Mouse (Mus musculus) spleen, adult 2 months (tissue): ENCODE measurements around the gene Ddx19b. TPM values are rescaled to one million over a fixed set of nuclear protein-coding genes. Genes with fewer than 3 reads are reported as not detected.
"Not testable (repeated sequence)": the region's sequence is repeated elsewhere in the genome, so short reads cannot be mapped to it uniquely, and the experiment has no call there.

Experiments
- DNase-seq, 2 experiments: peaks; one replicate each; pipeline versions ENCODE4 v3.0.0 to v3.0.0-alpha.2; 2012 to 2021; ENCODE audit warnings: low spot score in 2 of 2, low read depth in 1 of 2
- H3K27ac ChIP-seq: fragments of 200-500 bp; 2 replicates; pipeline ENCODE4 v1.5.1; 2012; ENCODE audit warnings: low read length, inconsistent platforms; ENCODE audit not compliant: insufficient read depth
- H3K27me3 ChIP-seq: fragments of 200-500 bp; 2 replicates; pipeline ENCODE4 v1.6.1; 2012; ENCODE audit warnings: mild to moderate bottlenecking, moderate library complexity, low read length, inconsistent platforms; ENCODE audit not compliant: control insufficient read depth, insufficient read depth
- H3K36me3 ChIP-seq: fragments of 200-500 bp; 2 replicates; pipeline ENCODE4 v1.6.1; 2012; ENCODE audit warnings: mild to moderate bottlenecking, low read length, inconsistent platforms; ENCODE audit not compliant: control insufficient read depth, insufficient read depth
- H3K4me1 ChIP-seq: fragments of 200-500 bp; 2 replicates; pipeline ENCODE4 v1.6.1; 2011; ENCODE audit warnings: inconsistent platforms; ENCODE audit not compliant: control insufficient read depth, insufficient read depth, insufficient read length
- H3K4me3 ChIP-seq: fragments of 200-500 bp; 2 replicates; pipeline ENCODE4 v1.5.1; 2011; ENCODE audit warnings: mild to moderate bottlenecking, inconsistent platforms; ENCODE audit not compliant: insufficient read depth, insufficient read length; ENCODE audit errors: extremely low read depth
- CTCF ChIP-seq: fragments of 200-500 bp; IDR thresholded peaks from 2 replicates; pipeline ENCODE4 v1.5.1; 2011; ENCODE audit warnings: mild to moderate bottlenecking, inconsistent platforms; ENCODE audit not compliant: insufficient read depth, insufficient read length, insufficient replicate concordance; ENCODE audit errors: extremely low read depth
- POLR2A ChIP-seq: fragments of 200-500 bp; IDR thresholded peaks from 2 replicates; pipeline ENCODE4 v1.6.1; 2011; ENCODE audit warnings: low read depth, low read length, inconsistent platforms
- WGBS: fragments of 180-500 bp; shearing (Covaris S2); methylation state at CpG from one replicate; pipeline ENCODE4 v1.1.7; 2018; 5-methylcytosine and 5-hydroxymethylcytosine counted together
- polyA plus RNA-seq: library from polyadenylated mRNA; depleted of rRNA; stranded (reverse); fragments of >200 nt; gene quantifications from 2 replicates; pipeline ENCODE4 v1.2.3, GENCODE M21; 2012

The Ddx19b gene
- polyA plus RNA-seq, 1 experiment: 3.0 TPM

- H3K36me3 ChIP-seq: peaks cover 9% of the 10 kb centered on the region
- 27% methylated on average over 12 of the region's 12 CpGs for WGBS
- peaks cover 4% of the 10 kb centered on the region for H3K4me1 ChIP-seq
- DNase-seq: no peak
- no peak for TF ChIP-seq CTCF
- H3K4me3 ChIP-seq: peak overlapping the region; percentile 71
- H3K27me3 ChIP-seq: no peaks in the 10 kb centered on the region
- peak overlapping the region; percentile 68 for H3K27ac ChIP-seq
Observed at GRCm38 (mm10) chr8:111034276-111034675, 2.7 kb upstream of the Ddx19b start.

GRCm38 (mm10) chr8:111033482-111034215 lies 2.1 kb upstream of the Ddx19b start:
- TF ChIP-seq POLR2A (no peak; the same call in 1 of the 2 replicates), CTCF (no peak)
- H3K36me3 ChIP-seq: peaks cover 9% of the 10 kb centered on the region
- DNase-seq: peak; percentile 96 to 99
- peaks cover 4% of the 10 kb centered on the region for H3K4me1 ChIP-seq
- peak overlapping the region; percentile 71 for H3K4me3 ChIP-seq
- H3K27me3 ChIP-seq: no peaks in the 10 kb centered on the region
- H3K27ac ChIP-seq: peak overlapping the region; percentile 68
- WGBS: 10% methylated on average over 37 of the region's 37 CpGs

DNA sequence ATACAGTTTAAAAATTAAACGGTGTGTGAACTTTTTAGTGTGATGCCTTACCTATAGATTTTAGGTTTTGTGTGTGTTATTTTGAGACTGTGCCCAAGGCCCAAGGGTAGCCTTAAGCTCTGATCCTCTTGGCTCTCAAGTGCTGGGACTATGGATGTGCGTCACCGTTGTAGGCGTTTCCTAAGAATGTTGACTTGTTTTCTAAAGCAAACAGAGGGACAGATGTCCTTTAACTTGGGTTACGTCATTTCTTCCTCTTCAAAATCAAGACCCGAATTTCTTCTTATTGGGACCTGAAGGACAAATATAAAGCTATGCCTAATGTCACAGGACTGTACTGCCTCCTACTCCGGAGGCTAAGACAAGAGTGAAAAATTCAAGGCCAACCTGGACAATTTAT lies 1.4 kb upstream of the Ddx19b start, which contains the start of gene Aars:
Gene Aars (plus strand): TSS at position 229 of the 400 bp plus-strand sequence.
- H3K27ac ChIP-seq: peak within 1 kb of the TSS; percentile 68
- peaks cover 7% of the 10 kb centered on the region for H3K36me3 ChIP-seq
- TF ChIP-seq POLR2A: no peak
- no peak for TF ChIP-seq CTCF
- no peak for DNase-seq
- no peaks in the 10 kb centered on the region for H3K27me3 ChIP-seq
- peaks cover 4% of the 10 kb centered on the region for H3K4me1 ChIP-seq
- 96% methylated on average over 7 of the region's 7 CpGs for WGBS
- peak within 1 kb of the TSS; percentile 71 for H3K4me3 ChIP-seq

DNA sequence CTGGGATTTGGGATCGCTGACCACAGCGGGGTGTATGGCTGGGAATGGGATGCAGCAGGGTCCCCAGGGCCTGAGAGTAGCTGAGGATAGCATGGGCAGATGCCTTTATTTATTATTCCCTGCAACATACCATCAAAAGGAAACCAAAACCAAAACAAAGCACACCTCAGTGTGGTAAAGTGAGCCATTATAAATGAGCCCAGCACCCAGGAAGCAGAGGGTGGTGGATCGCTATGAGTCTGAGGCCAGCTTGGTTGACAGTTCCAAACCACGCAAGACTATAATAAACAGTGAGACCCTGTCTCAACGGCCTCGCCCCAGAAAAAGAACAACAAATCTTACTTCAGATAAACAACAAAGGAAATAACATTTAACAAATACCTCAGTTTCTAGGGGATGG lies 1.5 kb downstream of the Ddx19b start:
- H3K36me3 ChIP-seq: no peaks in the 10 kb centered on the region
- no peak for DNase-seq
- WGBS: 66% methylated on average over 6 of the region's 6 CpGs
- TF ChIP-seq POLR2A: no peak
- no peak for TF ChIP-seq CTCF
- H3K27me3 ChIP-seq: no peaks in the 10 kb centered on the region
- no peak overlapping the region for H3K27ac ChIP-seq
- peaks cover 4% of the 10 kb centered on the region for H3K4me1 ChIP-seq
- H3K4me3 ChIP-seq: peak overlapping the region; percentile 45; the same call in 1 of the 2 replicates

DNA sequence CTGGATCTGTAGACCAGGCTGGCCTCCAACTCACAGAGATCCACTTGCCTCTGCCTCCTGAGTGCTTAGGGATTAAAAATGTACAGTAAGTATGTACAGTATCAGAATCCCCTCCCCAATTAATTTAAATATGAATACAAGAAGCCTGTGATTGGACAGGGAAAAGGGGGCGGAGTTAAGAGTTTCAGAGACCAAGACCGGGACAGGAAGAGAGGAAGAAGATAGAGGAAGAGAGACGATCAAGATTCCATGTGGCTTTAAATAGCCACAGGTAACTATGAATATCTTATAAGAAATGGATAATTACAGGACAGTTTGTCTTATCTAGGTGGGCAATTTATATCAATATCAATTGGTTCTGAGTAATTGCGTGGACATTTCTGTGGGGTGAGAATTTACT lies 2.0 kb downstream of the Ddx19b start:
- no peaks in the 10 kb centered on the region for H3K27me3 ChIP-seq
- DNase-seq: no peak
- H3K4me3 ChIP-seq: no peak overlapping the region
- TF ChIP-seq POLR2A (no peak), CTCF (no peak)
- no peak overlapping the region for H3K27ac ChIP-seq
- peaks cover under 1% of the 10 kb centered on the region for H3K4me1 ChIP-seq
- WGBS: 25% methylated on average over 4 of the region's 4 CpGs
- no peaks in the 10 kb centered on the region for H3K36me3 ChIP-seq

DNA sequence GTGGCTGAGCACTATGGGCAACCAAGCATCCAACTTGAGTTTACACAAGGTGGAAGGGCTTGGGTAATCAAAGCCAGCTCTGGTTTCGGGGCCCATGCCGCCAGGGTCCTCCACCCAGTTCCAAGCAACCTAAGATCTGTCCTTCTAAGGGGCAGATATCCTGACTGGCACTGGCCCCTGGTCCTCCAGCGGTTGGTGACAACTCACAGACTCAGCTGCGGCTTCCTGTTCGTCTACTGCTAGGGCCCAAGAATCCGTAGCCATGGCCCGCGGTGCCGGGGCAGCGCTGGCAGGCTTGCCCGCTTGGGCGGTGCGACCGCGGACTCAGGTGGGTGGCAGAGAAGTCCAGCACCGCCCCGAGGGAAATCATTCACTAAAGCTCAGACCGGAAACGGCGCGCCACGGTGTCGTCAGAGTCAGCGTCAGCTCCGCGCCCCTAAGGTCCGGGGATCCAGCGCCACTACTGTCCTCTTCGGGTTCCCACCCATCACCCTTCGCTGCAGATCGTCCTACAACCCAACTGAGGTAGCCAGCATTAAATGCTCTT lies 4.1 kb downstream of the Ddx19b start:
- WGBS: under 1% methylated on average over 31 of the region's 31 CpGs
- Histone ChIP-seq H3K36me3 (no peaks in the 10 kb centered on the region), H3K4me1 (no peaks in the 10 kb centered on the region; the same call in none of the 2 replicates), H3K27ac (peak overlapping the region; percentile 82), H3K27me3 (no peaks in the 10 kb centered on the region), H3K4me3 (peak overlapping the region; percentile 76)
- peak; percentile 67 to 84 for DNase-seq
- TF ChIP-seq POLR2A (0 out of 2 replicates have a peak, but pooled peaks have one; percentile 26), CTCF (no peak)

- H3K27me3 ChIP-seq, H3K27ac ChIP-seq, H3K36me3 ChIP-seq, DNase-seq, H3K4me3 ChIP-seq, H3K4me1 ChIP-seq: not testable (repeated sequence)
- WGBS: 94% methylated on average over 2 of the region's 2 CpGs
Observed at GRCm38 (mm10) chr8:111026609-111027008, 4.9 kb downstream of the Ddx19b start.

- H3K27ac ChIP-seq, H3K4me1 ChIP-seq, DNase-seq, H3K4me3 ChIP-seq, H3K27me3 ChIP-seq: not testable (repeated sequence)
- peaks cover 21% of the 10 kb centered on the region for H3K36me3 ChIP-seq
- WGBS: 89% methylated on average over 9 of the region's 10 CpGs
Observed at GRCm38 (mm10) chr8:111010230-111010991, 21.1 kb downstream of the Ddx19b start.
